Mouse (Mus musculus) left cerebral cortex, adult 18-20 months (tissue): ENCODE data around the gene Esrrb. TPM values are rescaled to one million over a fixed set of nuclear protein-coding genes. Genes with fewer than 3 reads are reported as not detected.

Experiments used
- DNase-seq, 2 experiments: peaks; one replicate each; pipeline ENCODE4 v3.0.0; 2021 to 2022; ENCODE audit warnings: low spot score in 2 of 2, mixed read lengths in 1 of 2
- total RNA-seq, 2 experiments: library from RNA; stranded (reverse); gene quantifications; 2 replicates each; pipeline ENCODE4 v1.2.3; 2021

Gene Esrrb
- total RNA-seq, 2 experiments from 2014 or later = 1.3 to 2.1 TPM

- peak; percentile 75 to 76 for DNase-seq
Observed at GRCm38 (mm10) chr12:86402718-86403117, 41.8 kb downstream of the Esrrb start.

GRCm38 (mm10) chr12:86421490-86421904, 60.6 kb downstream of the Esrrb start:
- peak; percentile 26 to 45 for DNase-seq

GRCm38 (mm10) chr12:86422166-86422910, 61.4 kb downstream of the Esrrb start:
- no peak for DNase-seq

GRCm38 (mm10) chr12:86423102-86423501, 62.2 kb downstream of the Esrrb start:
- DNase-seq = no peak

- no peak for DNase-seq
Observed at GRCm38 (mm10) chr12:86427585-86427984, 66.7 kb downstream of the Esrrb start.

GRCm38 (mm10) chr12:86431671-86432070, 70.8 kb downstream of the Esrrb start:
- DNase-seq = no peak

GRCm38 (mm10) chr12:86433371-86433821, 72.5 kb downstream of the Esrrb start:
- DNase-seq = peak; percentile 75 to 79

- no peak for DNase-seq
Observed at GRCm38 (mm10) chr12:86435651-86436050, 74.7 kb downstream of the Esrrb start.

- no peak for DNase-seq
Observed at GRCm38 (mm10) chr12:86450848-86451247, 89.9 kb downstream of the Esrrb start.

- no peak for DNase-seq
Observed at GRCm38 (mm10) chr12:86455009-86455408, 94.1 kb downstream of the Esrrb start.

GRCm38 (mm10) chr12:86462742-86463470, 102.0 kb downstream of the Esrrb start:
- DNase-seq = no peak

- DNase-seq = no peak
Observed at GRCm38 (mm10) chr12:86464385-86464784, 103.5 kb downstream of the Esrrb start.

GRCm38 (mm10) chr12:86466180-86466579, 105.3 kb downstream of the Esrrb start:
- no peak for DNase-seq

GRCm38 (mm10) chr12:86469919-86470318, 109.0 kb downstream of the Esrrb start:
- DNase-seq = no peak

- no peak for DNase-seq
Observed at GRCm38 (mm10) chr12:86470912-86471311, 110.0 kb downstream of the Esrrb start.

- DNase-seq = no peak
Observed at GRCm38 (mm10) chr12:86473630-86474029, 112.7 kb downstream of the Esrrb start.

GRCm38 (mm10) chr12:86475994-86476393, 115.1 kb downstream of the Esrrb start:
- no peak for DNase-seq

GRCm38 (mm10) chr12:86478908-86479307, 118.0 kb downstream of the Esrrb start:
- no peak for DNase-seq

GRCm38 (mm10) chr12:86482029-86482428, 121.1 kb downstream of the Esrrb start:
- no peak for DNase-seq

GRCm38 (mm10) chr12:86483413-86483841, 122.5 kb downstream of the Esrrb start:
- DNase-seq = no peak

GRCm38 (mm10) chr12:86488005-86488404, 127.1 kb downstream of the Esrrb start:
- DNase-seq = no peak

GRCm38 (mm10) chr12:86490052-86490451, 129.1 kb downstream of the Esrrb start:
- no peak for DNase-seq
